Mouse (Mus musculus) forebrain, embryonic 16.5 days (tissue): ENCODE measurements around the gene Cog6. TPM values are rescaled to one million over a fixed set of nuclear protein-coding genes. Genes with fewer than 3 reads are reported as not detected.

Experiments
- ATAC-seq: fragments of 200-750 bp; cut with Nextera tagmentation; 2 replicates; pipeline ENCODE4 v1.8.0; 2017; ENCODE audit warnings: mild to moderate bottlenecking, moderate library complexity
- H3K27ac ChIP-seq: fragments of 300-500 bp; sonication (generic); 2 replicates; pipeline ENCODE4 v1.5.1; 2014; ENCODE audit warnings: low read length, control low read depth
- H3K27me3 ChIP-seq: fragments of 300-500 bp; sonication (generic); replicated peaks from 2 replicates; pipeline ENCODE4 v1.6.1; 2014; ENCODE audit warnings: low read length; ENCODE audit not compliant: control insufficient read depth, insufficient read depth
- H3K36me3 ChIP-seq: fragments of 300-500 bp; sonication (generic); 2 replicates; pipeline ENCODE4 v1.6.1; 2014; ENCODE audit not compliant: control insufficient read depth, insufficient read depth
- H3K4me1 ChIP-seq: fragments of 300-500 bp; sonication (generic); replicated peaks from 2 replicates; pipeline ENCODE4 v1.6.1; 2014; ENCODE audit warnings: low read length; ENCODE audit not compliant: control insufficient read depth, insufficient read depth
- H3K4me2 ChIP-seq: fragments of 300-500 bp; sonication (generic); 2 replicates; pipeline ENCODE4 v1.6.1; 2014; ENCODE audit warnings: mild to moderate bottlenecking, low read length, control low read depth
- H3K4me3 ChIP-seq: fragments of 300-500 bp; sonication (generic); replicated peaks from 2 replicates; pipeline ENCODE4 v1.5.1; 2014; ENCODE audit warnings: mild to moderate bottlenecking, low read length, control low read depth
- H3K9ac ChIP-seq: fragments of 300-500 bp; sonication (generic); replicated peaks from 2 replicates; pipeline ENCODE4 v1.6.1; 2014; ENCODE audit warnings: low read depth, low read length, control low read depth
- H3K9me3 ChIP-seq: fragments of 300-500 bp; sonication (generic); 2 replicates; pipeline ENCODE4 v1.6.1; 2016; ENCODE audit warnings: low read length; ENCODE audit not compliant: control insufficient read depth
- WGBS: fragments of 180-500 bp; shearing (Covaris S2); extraction: QIAGEN DNeasy Blood & Tissue Kit; methylation state at CpG from one replicate; pipeline ENCODE4 v1.1.7; 2014; 5-methylcytosine and 5-hydroxymethylcytosine counted together
- polyA plus RNA-seq: library from polyadenylated mRNA; unstranded; fragments of >200 nt; fragmentation: Nextera tagmentation; extraction: Ambion mirVana; gene quantifications from 2 replicates; pipeline ENCODE4 v1.2.1, GENCODE M21; 2015

The Cog6 gene
- 68.5 and 77.9 TPM in 2 replicates for polyA plus RNA-seq

- H3K27me3 ChIP-seq, result no peaks in the 10 kb centered on the region
- H3K4me1 ChIP-seq, result peaks cover 8% of the 10 kb centered on the region
- peak within 1 kb of the TSS; percentile 63 for H3K4me2 ChIP-seq
- H3K27ac ChIP-seq, result 0 out of 2 replicates have a peak within 1 kb of the TSS, but pooled peaks have one; percentile 25
- peak within 1 kb of the TSS; percentile 66 for H3K4me3 ChIP-seq
- peaks cover 9% of the 10 kb centered on the region for H3K36me3 ChIP-seq
- H3K9me3 ChIP-seq, result no peaks in the 10 kb centered on the region
- WGBS, result 4% methylated on average over 53 of the region's 53 CpGs
- peak; percentile 96 for ATAC-seq
- H3K9ac ChIP-seq, result peak within 1 kb of the TSS; percentile 69
Observed at GRCm38 (mm10) chr3:53016436-53017340, at the start of gene Cog6. Gene Cog6, minus strand, starts transcription at chr3:53017237.

- H3K4me2 ChIP-seq, result no peak overlapping the region
- 84% methylated on average over 4 of the region's 4 CpGs for WGBS
- H3K4me1 ChIP-seq, result 0 out of 2 replicates have a peak, but pooled peaks cover 2% of the 10 kb centered on the region
- ATAC-seq, result no peak
- H3K9ac ChIP-seq, result no peak overlapping the region
- no peak overlapping the region for H3K27ac ChIP-seq
- H3K4me3 ChIP-seq, result no peak overlapping the region
- no peaks in the 10 kb centered on the region for H3K9me3 ChIP-seq
- no peaks in the 10 kb centered on the region for H3K27me3 ChIP-seq
- no peaks in the 10 kb centered on the region for H3K36me3 ChIP-seq
Observed at GRCm38 (mm10) chr3:53066095-53066372, 49.0 kb upstream of the Cog6 start.

- ATAC-seq, result no peak
- 89% methylated on average over 13 of the region's 13 CpGs for WGBS
- H3K4me3 ChIP-seq, result no peak overlapping the region
- H3K9me3 ChIP-seq, result no peaks in the 10 kb centered on the region
- no peak overlapping the region for H3K9ac ChIP-seq
- H3K27ac ChIP-seq, result no peak overlapping the region
- no peaks in the 10 kb centered on the region for H3K36me3 ChIP-seq
- 0 out of 2 replicates have a peak, but pooled peaks cover 2% of the 10 kb centered on the region for H3K4me1 ChIP-seq
- H3K27me3 ChIP-seq, result no peaks in the 10 kb centered on the region
- H3K4me2 ChIP-seq, result no peak overlapping the region
Observed at GRCm38 (mm10) chr3:53065267-53066094, 48.4 kb upstream of the Cog6 start.

- no peak for ATAC-seq
- WGBS, result 54% methylated on average over 13 of the region's 13 CpGs
Observed at GRCm38 (mm10) chr3:53063423-53064147, 46.5 kb upstream of the Cog6 start.

GRCm38 (mm10) chr3:53059959-53060358 lies 42.9 kb upstream of the Cog6 start:
- H3K27me3 ChIP-seq, result no peaks in the 10 kb centered on the region
- H3K4me1 ChIP-seq, result no peaks in the 10 kb centered on the region
- H3K36me3 ChIP-seq, result no peaks in the 10 kb centered on the region
- no peak for ATAC-seq
- H3K4me2 ChIP-seq, result no peak overlapping the region
- no peaks in the 10 kb centered on the region for H3K9me3 ChIP-seq
- 97% methylated on average over 2 of the region's 2 CpGs for WGBS
- H3K9ac ChIP-seq, result no peak overlapping the region
- no peak overlapping the region for H3K27ac ChIP-seq
- H3K4me3 ChIP-seq, result no peak overlapping the region

More at GRCm38 (mm10) chr3:53063423-53064147, 46.5 kb upstream of the Cog6 start:
- Histone ChIP-seq H3K4me1 (no peaks in the 10 kb centered on the region), H3K27ac (no peak overlapping the region), H3K4me3 (no peak overlapping the region), H3K36me3 (no peaks in the 10 kb centered on the region), H3K9ac (no peak overlapping the region), H3K27me3 (no peaks in the 10 kb centered on the region), H3K9me3 (no peaks in the 10 kb centered on the region), H3K4me2 (no peak overlapping the region)

GRCm38 (mm10) chr3:53056430-53056829 lies 39.4 kb upstream of the Cog6 start:
- ATAC-seq, result no peak
- 90% methylated on average over 10 of the region's 10 CpGs for WGBS
- no peaks in the 10 kb centered on the region for H3K36me3 ChIP-seq
- no peak overlapping the region for H3K27ac ChIP-seq
- H3K27me3 ChIP-seq, result no peaks in the 10 kb centered on the region
- no peaks in the 10 kb centered on the region for H3K9me3 ChIP-seq
- no peaks in the 10 kb centered on the region for H3K4me1 ChIP-seq
- H3K4me3 ChIP-seq, result no peak overlapping the region
- H3K9ac ChIP-seq, result no peak overlapping the region
- no peak overlapping the region for H3K4me2 ChIP-seq

- 59% methylated on average over 8 of the region's 8 CpGs for WGBS
Observed at GRCm38 (mm10) chr3:53052385-53052784, 35.3 kb upstream of the Cog6 start.

GRCm38 (mm10) chr3:53046371-53046770 lies 29.3 kb upstream of the Cog6 start:
- Histone ChIP-seq H3K9ac (no peak overlapping the region), H3K4me2 (no peak overlapping the region), H3K4me3 (no peak overlapping the region), H3K9me3 (no peaks in the 10 kb centered on the region), H3K27ac (no peak overlapping the region), H3K27me3 (no peaks in the 10 kb centered on the region), H3K36me3 (no peaks in the 10 kb centered on the region), H3K4me1 (peaks cover 6% of the 10 kb centered on the region)
- WGBS, result 87% methylated on average over 6 of the region's 6 CpGs
- no peak for ATAC-seq

More at GRCm38 (mm10) chr3:53052385-53052784, 35.3 kb upstream of the Cog6 start:
- Histone ChIP-seq H3K4me1 (no peaks in the 10 kb centered on the region), H3K4me2 (no peak overlapping the region), H3K9me3 (no peaks in the 10 kb centered on the region), H3K27ac (no peak overlapping the region), H3K4me3 (no peak overlapping the region), H3K27me3 (no peaks in the 10 kb centered on the region), H3K36me3 (no peaks in the 10 kb centered on the region), H3K9ac (no peak overlapping the region)
- no peak for ATAC-seq

- no peak overlapping the region for H3K27ac ChIP-seq
- H3K4me2 ChIP-seq, result peak overlapping the region; percentile 9; the same call in 1 of the 2 replicates
- 80% methylated on average over 4 of the region's 4 CpGs for WGBS
- H3K36me3 ChIP-seq, result no peaks in the 10 kb centered on the region
- no peaks in the 10 kb centered on the region for H3K27me3 ChIP-seq
- no peak for ATAC-seq
- no peaks in the 10 kb centered on the region for H3K9me3 ChIP-seq
- no peak overlapping the region for H3K9ac ChIP-seq
- peaks cover 9% of the 10 kb centered on the region for H3K4me1 ChIP-seq
- H3K4me3 ChIP-seq, result no peak overlapping the region
Observed at GRCm38 (mm10) chr3:53045697-53046096, 28.7 kb upstream of the Cog6 start.
